Mouse (Mus musculus) cerebellum, adult 11 months (tissue): Measurements from ENCODE around the gene Ubl4b.

Source experiments
- DNase-seq: peaks from one replicate; pipeline ENCODE4 v3.0.0; 2022

Ubl4b gene

GRCm38 (mm10) chr3:107517631-107518108 lies 37.2 kb downstream of the Ubl4b start, which contains the start of gene Slc6a17:
Gene Slc6a17 (minus strand): TSS chr3:107518018.
- peak; percentile 85 for DNase-seq

- peak; percentile 62 for DNase-seq
Observed at GRCm38 (mm10) chr3:107516776-107517630, 37.9 kb downstream of the Ubl4b start.

- DNase-seq = no peak
Observed at GRCm38 (mm10) chr3:107515989-107516388, 38.9 kb downstream of the Ubl4b start.

GRCm38 (mm10) chr3:107511416-107511815 lies 43.5 kb downstream of the Ubl4b start:
- DNase-seq = no peak

- DNase-seq = peak; percentile 52
Observed at GRCm38 (mm10) chr3:107508696-107509095, 46.2 kb downstream of the Ubl4b start.

- no peak for DNase-seq
Observed at GRCm38 (mm10) chr3:107507966-107508365, 46.9 kb downstream of the Ubl4b start.

- DNase-seq = no peak
Observed at GRCm38 (mm10) chr3:107506531-107506930, 48.3 kb downstream of the Ubl4b start.

GRCm38 (mm10) chr3:107505464-107506367 lies 49.2 kb downstream of the Ubl4b start:
- no peak for DNase-seq

GRCm38 (mm10) chr3:107504542-107504941 lies 50.3 kb downstream of the Ubl4b start:
- no peak for DNase-seq

GRCm38 (mm10) chr3:107503716-107504115 lies 51.2 kb downstream of the Ubl4b start:
- DNase-seq = no peak
